Comparison of ENCODE assay signal across 8 mouse cellular contexts in the genomic region with DNA sequence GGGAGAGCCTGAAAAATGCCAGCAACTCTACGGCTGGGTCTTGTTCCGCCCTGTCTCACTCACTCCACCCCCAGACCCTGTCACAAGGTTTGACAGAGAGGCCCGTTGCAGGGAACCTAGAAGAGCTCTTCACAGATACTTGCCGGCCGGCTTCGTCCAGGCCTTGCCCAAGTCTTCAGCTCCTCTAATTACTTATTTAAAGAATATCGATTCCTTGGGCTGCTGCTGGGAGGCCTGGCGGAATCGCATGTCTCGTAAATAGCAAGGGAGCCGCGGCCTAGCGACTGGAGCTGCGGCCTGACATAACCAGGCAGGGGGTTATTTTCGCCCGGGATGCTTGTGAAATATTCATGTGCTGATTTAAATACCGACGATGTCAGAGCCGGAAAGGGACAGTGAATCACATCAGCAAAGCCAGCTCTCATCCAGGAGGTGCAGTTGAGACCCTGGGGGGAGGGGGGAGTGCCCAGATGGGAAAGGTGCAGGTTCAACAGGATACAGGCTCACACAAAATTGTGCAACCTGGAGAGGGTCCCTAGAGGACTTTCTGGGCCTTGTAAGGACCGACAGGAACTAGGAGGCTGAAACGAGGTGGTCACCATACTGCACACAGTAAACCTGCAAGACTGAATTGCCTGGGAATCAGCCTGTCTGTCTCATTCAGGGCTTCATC. TPM values are rescaled to one million over a fixed set of nuclear protein-coding genes. Genes with fewer than 3 reads are reported as not detected.
DNase-seq lines count a peak whose midpoint lies in the region; ATAC-seq and TF ChIP-seq lines count a peak whose summit lies in the region.

No protein-coding gene starts in this region.

- peak overlapping the region; percentile 31 for H3K4me2 ChIP-seq in kidney, embryonic 14.5 days (replicated peaks; ENCODE audit: low read depth, low read length)
- peak overlapping the region; percentile 39 for H3K4me2 ChIP-seq in limb, embryonic 14.5 days (replicated peaks; ENCODE audit: low read depth, low read length, severe bottlenecking)
- H3K4me2 ChIP-seq in neural tube, embryonic 13.5 days = peak overlapping the region; percentile 27

- 0 out of 2 replicates have a peak, but pooled peaks have one; percentile 20 for TF ChIP-seq POLR2A in embryonic fibroblast, embryonic 13.5 days (IDR thresholded peaks at IDR 0.05; ENCODE audit: low read depth, low read length)
- TF ChIP-seq POLR2A in limb, embryonic 14.5 days (IDR thresholded peaks at IDR 0.05; ENCODE audit: borderline replicate concordance, extremely low read depth, insufficient read depth, insufficient read length) = no peak

- no peak overlapping the region for H3K27ac ChIP-seq in kidney, embryonic 14.5 days (ENCODE audit: low read depth, low read length)
- peak overlapping the region; percentile 6; the same call in 1 of the 2 replicates for H3K27ac ChIP-seq in embryonic fibroblast, embryonic 13.5 days (ENCODE audit: insufficient read depth, low read length)
- H3K27ac ChIP-seq in limb, embryonic 14.5 days (replicated peaks; ENCODE audit: low read depth, low read length) = peak overlapping the region; percentile 50
- peak overlapping the region; percentile 33 for H3K27ac ChIP-seq in neural tube, embryonic 13.5 days (replicated peaks)

- peak overlapping the region; percentile 25; the same call in 1 of the 2 replicates for H3K9ac ChIP-seq in kidney, embryonic 14.5 days (ENCODE audit: low read depth, low read length)
- peak overlapping the region; percentile 38 for H3K9ac ChIP-seq in limb, embryonic 14.5 days (ENCODE audit: low read depth, low read length, severe bottlenecking)
- H3K9ac ChIP-seq in neural tube, embryonic 13.5 days = peak overlapping the region; percentile 59

- peaks cover 5% of the 10 kb centered on the region; the same call in 1 of the 2 replicates for H3K27me3 ChIP-seq in kidney, embryonic 14.5 days (ENCODE audit: control insufficient read depth, insufficient read depth, low read length)
- no peaks in the 10 kb centered on the region for H3K27me3 ChIP-seq in limb, embryonic 14.5 days (ENCODE audit: control insufficient read depth, insufficient read depth, low read length)
- H3K27me3 ChIP-seq in neural tube, embryonic 13.5 days = peaks cover 27% of the 10 kb centered on the region

- H3K4me1 ChIP-seq in kidney, embryonic 14.5 days (ENCODE audit: control insufficient read depth, insufficient read depth, low read length) = peaks cover 10% of the 10 kb centered on the region
- peaks cover 7% of the 10 kb centered on the region; the same call in 1 of the 2 replicates for H3K4me1 ChIP-seq in embryonic fibroblast, embryonic 13.5 days (ENCODE audit: control insufficient read depth, insufficient read depth, low read length)
- H3K4me1 ChIP-seq in limb, embryonic 14.5 days (ENCODE audit: control insufficient read depth, insufficient read depth, low read length) = peaks cover 25% of the 10 kb centered on the region
- H3K4me1 ChIP-seq in neural tube, embryonic 13.5 days (replicated peaks) = peaks cover 44% of the 10 kb centered on the region

- no peak overlapping the region for H3K4me3 ChIP-seq in kidney, embryonic 14.5 days (ENCODE audit: low read length)
- no peak overlapping the region for H3K4me3 ChIP-seq in embryonic fibroblast, embryonic 13.5 days (ENCODE audit: insufficient read depth, low read length)
- H3K4me3 ChIP-seq in limb, embryonic 14.5 days (replicated peaks; ENCODE audit: low read length) = no peak overlapping the region
- H3K4me3 ChIP-seq in neural tube, embryonic 13.5 days = no peak overlapping the region

- 9% methylated on average over 21 of the region's 21 CpGs for WGBS in kidney, embryonic 14.5 days
- WGBS in limb, embryonic 14.5 days = 7% methylated on average over 21 of the region's 21 CpGs
- WGBS in neural tube, embryonic 13.5 days = 6% methylated on average over 21 of the region's 21 CpGs

- peak; percentile 57 for ATAC-seq in kidney, embryonic 14.5 days (ENCODE audit: low FRiP score, low TSS enrichment)
- peak; percentile 70 for ATAC-seq in limb, embryonic 14.5 days (ENCODE audit: low FRiP score, low read depth)
- peak; percentile 45; the same call in 1 of the 2 replicates for ATAC-seq in neural tube, embryonic 13.5 days (ENCODE audit: low read depth)
- ATAC-seq in megakaryocyte progenitor cell, adult 5-6 weeks (replicated peaks; ENCODE audit: poor library complexity) = no peak

- H3K9me3 ChIP-seq in kidney, embryonic 14.5 days (ENCODE audit: control insufficient read depth, low read length) = no peaks in the 10 kb centered on the region
- no peaks in the 10 kb centered on the region for H3K9me3 ChIP-seq in limb, embryonic 14.5 days (ENCODE audit: control insufficient read depth, low read length)
- no peaks in the 10 kb centered on the region for H3K9me3 ChIP-seq in neural tube, embryonic 13.5 days

- H3K36me3 ChIP-seq in kidney, embryonic 14.5 days (ENCODE audit: control insufficient read depth, insufficient read depth, low read length) = no peaks in the 10 kb centered on the region
- no peaks in the 10 kb centered on the region for H3K36me3 ChIP-seq in limb, embryonic 14.5 days (ENCODE audit: control insufficient read depth, insufficient read depth, low read length)
- H3K36me3 ChIP-seq in neural tube, embryonic 13.5 days = no peaks in the 10 kb centered on the region

- no peak for TF ChIP-seq CTCF in embryonic fibroblast, embryonic 13.5 days (IDR thresholded peaks at IDR 0.05; ENCODE audit: borderline replicate concordance, insufficient read depth, low read length)

- no peak for DNase-seq in kidney, adult 11 months
- no peak for DNase-seq in limb, embryonic 14.5 days (ENCODE audit: low spot score)
- DNase-seq in gastrocnemius, postnatal 4 days (ENCODE audit: low spot score in 2 of 2) = no peak
- no peak for DNase-seq in spleen, adult 12 weeks (ENCODE audit: low spot score)

RNA-seq across cellular contexts. Expression of gene Crb2, which starts 17.6 kb away (rescaled TPM):
- 2.2 and 3.2 TPM in 2 replicates for polyA plus RNA-seq in kidney, embryonic 14.5 days (2014; fragmentation: Nextera tagmentation; extraction: Ambion mirVana)
- 0.08 and 0.32 TPM in 2 replicates for polyA plus RNA-seq in embryonic fibroblast, embryonic 13.5 days (2011; ENCODE audit: insufficient read length, low read depth, missing spikeins)
- polyA plus RNA-seq in limb, embryonic 14.5 days (2012; rRNA removed) = 0.60 and 0.78 TPM in 2 replicates
- 0.28 and 0.41 TPM in 2 replicates for polyA plus RNA-seq in limb, embryonic 14.5 days (2014; fragmentation: Nextera tagmentation; extraction: Ambion mirVana)
- 4.6 and 4.8 TPM in 2 replicates for polyA plus RNA-seq in neural tube, embryonic 13.5 days (2015; fragmentation: Nextera tagmentation; extraction: Ambion mirVana)
- not detected in 2 replicates for total RNA-seq in megakaryocyte progenitor cell, adult 5-6 weeks (2015)
- not detected in 2 replicates for total RNA-seq in megakaryocyte progenitor cell, adult 5-6 weeks (2017)
- under 1 TPM; 0.37 to 0.70 TPM for total RNA-seq in gastrocnemius, postnatal 4 days (2021)

RNA-seq across cellular contexts. Expression of gene Strbp, which starts 54.8 kb away (rescaled TPM):
- polyA plus RNA-seq in kidney, embryonic 14.5 days (2014; fragmentation: Nextera tagmentation; extraction: Ambion mirVana) = 41.4 and 57.2 TPM in 2 replicates
- polyA plus RNA-seq in embryonic fibroblast, embryonic 13.5 days (2011; ENCODE audit: insufficient read length, low read depth, missing spikeins) = 23.0 and 36.1 TPM in 2 replicates
- polyA plus RNA-seq in limb, embryonic 14.5 days (2012; rRNA removed) = 16.7 and 23.5 TPM in 2 replicates
- polyA plus RNA-seq in limb, embryonic 14.5 days (2014; fragmentation: Nextera tagmentation; extraction: Ambion mirVana) = 33.2 and 35.0 TPM in 2 replicates
- 94.4 and 96.0 TPM in 2 replicates for polyA plus RNA-seq in neural tube, embryonic 13.5 days (2015; fragmentation: Nextera tagmentation; extraction: Ambion mirVana)
- total RNA-seq in megakaryocyte progenitor cell, adult 5-6 weeks (2015) = 53.9 and 54.8 TPM in 2 replicates
- 50.3 and 80.3 TPM in 2 replicates for total RNA-seq in megakaryocyte progenitor cell, adult 5-6 weeks (2017)
- 10 to 100 TPM; 21.3 to 29.9 TPM for total RNA-seq in gastrocnemius, postnatal 4 days (2021)
